Mouse (Mus musculus) E14TG2a.4 (cell line): ENCODE measurements around the gene Sh3bgrl2.

Experiments used
- CTCF ChIP-seq: conservative IDR thresholded peaks from 2 replicates; pipeline ENCODE4 v1.5.1; 2014; ENCODE audit warnings: low read length
- NANOG ChIP-seq: IDR thresholded peaks from 2 replicates; pipeline ENCODE4 v1.6.1; 2014; ENCODE audit warnings: borderline replicate concordance, low read length, mixed read lengths
- POU5F1 ChIP-seq: IDR thresholded peaks from 2 replicates; pipeline ENCODE4 v1.6.1; 2014; ENCODE audit warnings: low read length, borderline replicate concordance

DNA sequence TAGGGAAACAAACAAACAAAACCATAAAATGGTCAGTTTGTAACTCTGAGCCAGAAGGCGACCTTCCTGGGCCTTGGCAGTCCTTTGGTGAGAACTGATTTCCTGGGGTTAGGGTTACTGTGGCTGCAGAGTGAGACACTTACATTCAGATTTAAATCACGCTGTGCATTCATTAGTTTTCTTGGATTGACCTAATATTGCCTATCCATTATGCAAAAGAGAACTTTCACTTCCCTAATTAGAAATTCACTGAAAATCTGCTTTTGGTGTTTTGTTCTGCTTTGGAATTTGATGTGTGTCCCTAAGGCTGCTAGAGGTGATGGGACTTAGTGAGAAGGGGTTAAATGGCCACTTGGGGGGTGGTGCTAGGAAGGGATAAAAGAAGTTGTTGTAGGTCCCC lies 7.5 kb downstream of the Sh3bgrl2 start:
- TF ChIP-seq CTCF (no peak), POU5F1 (no peak), NANOG (no peak)
